Mouse (Mus musculus) CD4-positive, CD25-positive, alpha-beta regulatory T cell, adult 2 months (primary cell): ENCODE measurements around the gene Tas2r122.
"Not testable (repeated sequence)": the region's sequence is repeated elsewhere in the genome, so short reads cannot be mapped to it uniquely, and the experiment has no call there.

Experiments
- DNase-seq: peaks from one replicate; pipeline ENCODE4 v3.0.0-alpha.2; 2012; ENCODE audit warnings: low read depth, low spot score

The Tas2r122 gene

GRCm38 (mm10) chr6:132711828-132712227 is at the start of gene Tas2r122:
Gene Tas2r122, minus strand, starts transcription at chr6:132711928.
- DNase-seq = no peak

GRCm38 (mm10) chr6:132754430-132754829 is 42.7 kb upstream of the Tas2r122 start, which contains the start of gene Tas2r124:
Gene Tas2r124, plus strand, starts transcription at chr6:132754730.
- no peak for DNase-seq

GRCm38 (mm10) chr6:132750206-132750605 is 38.5 kb upstream of the Tas2r122 start:
- no peak for DNase-seq

GRCm38 (mm10) chr6:132737935-132738334 is 26.2 kb upstream of the Tas2r122 start, which contains the start of gene Tas2r115:
Gene Tas2r115, minus strand, starts transcription at chr6:132738035.
- no peak for DNase-seq

- no peak for DNase-seq
Measured at GRCm38 (mm10) chr6:132700907-132701306, 10.8 kb downstream of the Tas2r122 start, which contains the start of gene Tas2r121. Gene Tas2r121, minus strand, starts transcription at chr6:132701007.

GRCm38 (mm10) chr6:132691596-132691995 is 20.1 kb downstream of the Tas2r122 start:
- DNase-seq = not testable (repeated sequence)
